Mouse (Mus musculus): ENCODE measurements around the gene Itga7. TPM values are rescaled to one million over a fixed set of nuclear protein-coding genes. Genes with fewer than 3 reads are reported as not detected.

Gene Itga7
- 11.8 and 27.8 TPM in 2 replicates for polyA plus RNA-seq (2015; fragmentation: Nextera tagmentation; extraction: Ambion mirVana)

GRCm38 (mm10) chr10:128933574-128933973, at the start of gene Itga7:
Gene Itga7, plus strand, starts transcription at chr10:128933818.
- peaks cover 20% of the 10 kb centered on the region for H3K4me1 ChIP-seq
- H3K27ac ChIP-seq, result no peak within 1 kb of the TSS
- H3K36me3 ChIP-seq, result no peaks in the 10 kb centered on the region
- peaks cover 59% of the 10 kb centered on the region for H3K27me3 ChIP-seq
- 0% methylated on average over 26 of the region's 26 CpGs for WGBS
- H3K9ac ChIP-seq, result peak within 1 kb of the TSS; percentile 47
- H3K4me3 ChIP-seq, result peak within 1 kb of the TSS; percentile 45
- no peaks in the 10 kb centered on the region for H3K9me3 ChIP-seq
- peak within 1 kb of the TSS; percentile 78 for H3K4me2 ChIP-seq
- ATAC-seq (ENCODE audit: insufficient number of reproducible peaks, low FRiP score, low TSS enrichment, low read depth), result no peak

DNA sequence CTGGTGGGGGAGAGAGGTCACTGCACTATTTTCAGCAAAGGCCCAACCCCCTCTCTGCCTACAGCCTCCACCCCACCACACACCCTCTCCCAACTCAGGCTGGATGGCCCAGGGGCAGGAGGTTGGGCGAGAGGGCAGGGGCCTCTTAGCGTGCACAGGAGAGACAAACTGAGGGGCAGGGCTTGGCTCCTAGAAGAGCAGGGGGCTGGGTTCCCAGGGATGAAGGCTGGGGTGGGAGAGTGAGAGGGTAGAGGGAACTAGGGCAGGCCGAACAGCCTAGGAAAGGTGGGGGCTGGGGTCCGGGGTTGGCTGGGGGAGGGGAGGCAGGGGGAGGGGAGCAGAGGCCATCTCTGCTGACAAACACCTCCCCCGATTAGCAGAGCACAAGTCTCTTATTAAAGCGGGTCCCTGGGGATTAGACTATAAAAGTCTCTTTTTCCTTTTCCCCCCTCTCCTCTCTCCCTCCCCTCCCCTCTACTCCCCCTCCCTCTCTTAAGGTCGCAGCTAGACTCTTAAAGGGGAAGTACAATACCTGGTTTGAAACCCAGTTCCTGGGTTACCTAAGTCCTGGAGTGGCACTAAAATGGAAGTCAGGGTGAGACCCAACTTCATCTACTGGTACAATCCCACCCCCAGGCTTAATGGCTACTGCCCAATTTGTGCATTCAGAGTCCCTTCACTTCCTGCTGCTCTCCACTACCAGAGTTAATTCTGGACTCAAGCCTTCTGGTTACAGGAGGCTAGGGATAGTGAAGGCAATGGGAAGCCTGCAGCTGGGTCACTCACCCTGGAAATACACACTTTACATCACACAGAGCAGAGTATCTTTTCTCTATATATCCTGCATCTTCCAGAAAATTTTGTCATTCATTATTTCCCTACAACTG, 44.4 kb upstream of the Itga7 start:
- Histone ChIP-seq H3K4me1 (peaks cover 38% of the 10 kb centered on the region), H3K9ac (0 out of 2 replicates have a peak overlapping the region, but pooled peaks have one; percentile 14)

DNA sequence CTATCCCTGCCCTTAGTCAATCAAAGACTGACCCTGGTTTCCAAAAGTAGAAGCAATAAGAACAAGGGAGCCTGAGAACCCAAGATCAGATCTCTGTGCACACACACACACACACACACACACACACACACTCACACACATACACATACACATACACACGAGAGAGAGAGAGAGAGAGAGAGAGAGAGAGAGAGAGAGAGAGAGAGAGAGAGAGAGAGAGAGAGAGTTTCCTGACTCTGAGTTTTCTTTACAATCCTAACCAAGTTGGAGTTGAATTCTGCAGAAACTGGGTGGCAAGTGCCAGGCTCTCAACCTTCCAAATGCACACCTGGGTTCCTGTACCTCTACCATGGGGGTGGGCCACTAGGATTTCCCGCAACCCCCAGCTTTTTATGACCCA, 43.8 kb upstream of the Itga7 start:
- no peak overlapping the region for H3K9ac ChIP-seq
- peak overlapping the region; percentile 93; the same call in 1 of the 2 replicates for H3K27ac ChIP-seq
- peaks cover 38% of the 10 kb centered on the region for H3K4me1 ChIP-seq
- ATAC-seq (ENCODE audit: insufficient number of reproducible peaks, low FRiP score, low TSS enrichment, low read depth), result no peak
- 9% methylated on average over 1 of the region's 2 CpGs for WGBS
- no peaks in the 10 kb centered on the region for H3K9me3 ChIP-seq
- peaks cover 22% of the 10 kb centered on the region for H3K36me3 ChIP-seq
- H3K4me3 ChIP-seq, result peak overlapping the region; percentile 77
- peak overlapping the region; percentile 80 for H3K4me2 ChIP-seq
- no peaks in the 10 kb centered on the region for H3K27me3 ChIP-seq

More for the DNA sequence above, 44.4 kb upstream of the Itga7 start:
- Histone ChIP-seq H3K27me3 (no peaks in the 10 kb centered on the region), H3K4me2 (peak overlapping the region; percentile 80), H3K36me3 (peaks cover 27% of the 10 kb centered on the region), H3K4me3 (peak overlapping the region; percentile 77), H3K9me3 (no peaks in the 10 kb centered on the region), H3K27ac (peak overlapping the region; percentile 62)
- under 1% methylated on average over 7 of the region's 7 CpGs for WGBS
- 0 out of 2 replicates have a peak, but pooled peaks have one; percentile 17 for ATAC-seq (ENCODE audit: insufficient number of reproducible peaks, low FRiP score, low TSS enrichment, low read depth)

DNA sequence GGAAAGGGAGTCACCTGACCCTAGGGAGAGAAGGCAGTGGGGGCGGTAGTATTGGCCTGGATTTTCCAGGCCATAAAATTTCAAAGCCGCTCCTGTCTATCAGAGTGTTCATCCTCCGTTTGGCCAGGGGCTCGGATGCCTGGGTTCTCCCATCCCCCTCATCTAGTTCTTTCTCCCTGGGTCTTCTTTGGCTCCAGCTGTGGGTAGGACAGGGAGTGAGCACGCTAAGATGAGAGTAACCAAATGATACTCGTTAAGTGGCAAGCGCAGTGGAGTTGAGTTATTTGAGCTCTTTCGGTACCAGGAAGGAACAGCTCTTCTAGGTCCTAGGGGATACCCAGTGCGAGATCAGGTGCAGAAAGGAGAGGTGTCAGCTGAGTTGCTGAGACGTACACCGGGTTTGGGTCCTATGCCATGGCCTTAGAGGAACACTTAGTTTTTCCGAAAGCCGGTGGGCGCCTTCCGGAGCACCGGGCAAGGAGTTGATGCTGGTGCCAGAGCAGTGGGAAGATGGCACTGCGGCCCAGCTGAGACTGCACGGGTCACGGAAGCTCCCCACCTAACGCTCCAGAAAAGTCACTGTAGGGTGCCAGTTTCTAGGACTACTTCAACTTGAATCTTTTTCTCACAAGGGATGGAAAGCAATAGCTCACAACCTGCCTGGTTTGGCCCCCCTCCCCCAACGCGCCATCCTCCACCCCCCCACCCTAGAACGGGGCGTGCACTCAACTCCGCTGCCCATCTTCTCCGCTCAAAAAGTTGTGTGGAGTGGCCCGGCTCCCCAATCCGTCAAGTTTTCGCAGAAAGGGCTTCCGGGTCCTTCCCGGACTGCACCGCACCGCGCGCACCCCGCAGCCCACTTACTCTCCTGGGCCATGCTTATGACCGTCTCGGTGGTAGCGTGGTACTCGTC, 43.0 kb upstream of the Itga7 start:
- peak overlapping the region; percentile 77 for H3K4me3 ChIP-seq
- peaks cover 44% of the 10 kb centered on the region for H3K4me1 ChIP-seq
- H3K36me3 ChIP-seq, result peaks cover 14% of the 10 kb centered on the region
- H3K27ac ChIP-seq, result peak overlapping the region; percentile 93
- peak; percentile 8; the same call in 1 of the 2 replicates for ATAC-seq (ENCODE audit: insufficient number of reproducible peaks, low FRiP score, low TSS enrichment, low read depth)
- under 1% methylated on average over 40 of the region's 40 CpGs for WGBS
- H3K9ac ChIP-seq, result peak overlapping the region; percentile 73
- no peaks in the 10 kb centered on the region for H3K9me3 ChIP-seq
- peak overlapping the region; percentile 80 for H3K4me2 ChIP-seq
- no peaks in the 10 kb centered on the region for H3K27me3 ChIP-seq

DNA sequence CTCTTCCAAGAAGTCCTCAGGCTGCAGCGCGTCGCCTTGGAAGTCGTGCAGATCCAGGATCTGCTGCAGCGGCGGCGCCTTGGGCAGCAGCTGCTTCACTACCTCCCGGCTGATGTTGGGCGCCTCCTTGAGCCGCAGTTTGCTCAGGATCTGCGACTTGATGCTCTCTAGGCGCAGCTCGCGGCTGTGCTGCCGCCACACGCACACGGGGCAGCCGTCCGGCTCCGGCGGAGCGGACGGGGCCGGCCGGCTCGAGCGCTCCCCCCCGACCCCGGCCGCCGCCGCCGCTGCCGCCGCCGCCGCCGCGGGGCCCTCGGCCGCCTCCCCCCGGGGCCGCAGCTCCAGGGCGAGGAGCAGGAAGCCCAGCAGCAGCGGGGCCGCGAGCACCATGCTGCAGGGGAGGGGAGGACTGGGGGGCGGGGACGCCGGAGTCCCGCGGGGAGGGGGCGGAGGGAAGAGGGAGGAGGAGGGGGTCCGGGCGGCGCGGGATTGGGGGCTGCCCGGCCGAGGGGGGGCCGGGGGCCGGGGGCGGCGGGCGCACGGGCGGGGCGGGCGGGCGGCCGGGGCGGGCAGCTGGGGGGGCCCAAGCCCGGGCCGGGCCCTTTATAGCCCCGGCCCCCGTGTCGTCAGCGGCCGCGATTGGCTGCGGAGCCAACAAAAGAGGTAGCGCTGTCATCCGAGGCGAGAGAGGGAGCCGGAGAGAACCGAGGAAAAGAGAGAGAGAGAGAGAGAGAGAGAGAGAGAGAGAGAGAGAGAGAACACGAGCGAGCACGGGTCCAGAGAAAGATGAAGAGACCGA, 42.1 kb upstream of the Itga7 start, which contains the start of gene Gdf11:
Gdf11 (minus strand) TSS at position 423 of the 799 bp plus-strand sequence.
- peaks cover 9% of the 10 kb centered on the region; the same call in 1 of the 2 replicates for H3K36me3 ChIP-seq
- peak within 1 kb of the TSS; percentile 73 for H3K9ac ChIP-seq
- peak; percentile 66 for ATAC-seq (ENCODE audit: insufficient number of reproducible peaks, low FRiP score, low TSS enrichment, low read depth)
- peak within 1 kb of the TSS; percentile 93 for H3K27ac ChIP-seq
- peaks cover 7% of the 10 kb centered on the region for H3K27me3 ChIP-seq
- peak within 1 kb of the TSS; percentile 80 for H3K4me2 ChIP-seq
- WGBS, result under 1% methylated on average over 46 of the region's 89 CpGs
- peaks cover 49% of the 10 kb centered on the region for H3K4me1 ChIP-seq
- no peaks in the 10 kb centered on the region for H3K9me3 ChIP-seq
- peak within 1 kb of the TSS; percentile 77 for H3K4me3 ChIP-seq

DNA sequence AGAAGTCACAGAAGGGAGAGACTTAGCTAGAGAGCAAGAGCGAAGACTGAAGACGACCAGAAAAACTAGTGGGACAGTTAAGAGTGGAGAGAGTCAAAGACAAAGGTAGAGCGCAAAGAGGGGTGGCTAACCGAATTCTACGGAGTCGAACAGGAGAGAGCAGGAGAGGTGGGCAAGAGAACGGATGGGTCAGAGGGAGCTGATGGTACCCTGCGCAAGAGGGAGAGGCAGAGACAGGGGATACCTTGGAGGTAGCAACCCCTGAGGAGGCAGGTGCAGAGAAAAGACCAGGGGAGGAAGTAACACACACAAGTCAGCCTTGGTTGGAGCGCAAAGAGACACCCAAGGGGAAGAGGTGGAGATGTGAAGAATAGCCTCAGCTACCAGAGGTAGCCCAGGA, 41.4 kb upstream of the Itga7 start:
- Histone ChIP-seq H3K9me3 (no peaks in the 10 kb centered on the region), H3K4me2 (peak overlapping the region; percentile 80), H3K27ac (peak overlapping the region; percentile 93), H3K4me3 (peak overlapping the region; percentile 77), H3K36me3 (0 out of 2 replicates have a peak, but pooled peaks cover 3% of the 10 kb centered on the region), H3K4me1 (peaks cover 51% of the 10 kb centered on the region), H3K27me3 (peaks cover 11% of the 10 kb centered on the region), H3K9ac (peak overlapping the region; percentile 73; the same call in 1 of the 2 replicates)
- 4% methylated on average over 9 of the region's 9 CpGs for WGBS
- no peak for ATAC-seq (ENCODE audit: insufficient number of reproducible peaks, low FRiP score, low TSS enrichment, low read depth)

- peaks cover 11% of the 10 kb centered on the region for H3K27me3 ChIP-seq
- WGBS, result under 1% methylated on average over 9 of the region's 9 CpGs
- H3K9ac ChIP-seq, result no peak overlapping the region
- no peaks in the 10 kb centered on the region for H3K36me3 ChIP-seq
- ATAC-seq (ENCODE audit: insufficient number of reproducible peaks, low FRiP score, low TSS enrichment, low read depth), result no peak
- no peaks in the 10 kb centered on the region for H3K9me3 ChIP-seq
- H3K4me2 ChIP-seq, result peak overlapping the region; percentile 35
- peak overlapping the region; percentile 12; the same call in 1 of the 2 replicates for H3K4me3 ChIP-seq
- peaks cover 33% of the 10 kb centered on the region for H3K4me1 ChIP-seq
- H3K27ac ChIP-seq, result no peak overlapping the region
Measured at GRCm38 (mm10) chr10:128895437-128895836, 38.2 kb upstream of the Itga7 start.

- Histone ChIP-seq H3K27ac (no peak overlapping the region), H3K36me3 (no peaks in the 10 kb centered on the region), H3K4me1 (peaks cover 27% of the 10 kb centered on the region), H3K9ac (no peak overlapping the region), H3K4me2 (peak overlapping the region; percentile 35), H3K9me3 (no peaks in the 10 kb centered on the region), H3K4me3 (peak overlapping the region; percentile 12; the same call in 1 of the 2 replicates), H3K27me3 (peaks cover 11% of the 10 kb centered on the region)
- ATAC-seq (ENCODE audit: insufficient number of reproducible peaks, low FRiP score, low TSS enrichment, low read depth), result no peak
- 4% methylated on average over 17 of the region's 17 CpGs for WGBS
Measured at GRCm38 (mm10) chr10:128895952-128896693, 37.5 kb upstream of the Itga7 start.

DNA sequence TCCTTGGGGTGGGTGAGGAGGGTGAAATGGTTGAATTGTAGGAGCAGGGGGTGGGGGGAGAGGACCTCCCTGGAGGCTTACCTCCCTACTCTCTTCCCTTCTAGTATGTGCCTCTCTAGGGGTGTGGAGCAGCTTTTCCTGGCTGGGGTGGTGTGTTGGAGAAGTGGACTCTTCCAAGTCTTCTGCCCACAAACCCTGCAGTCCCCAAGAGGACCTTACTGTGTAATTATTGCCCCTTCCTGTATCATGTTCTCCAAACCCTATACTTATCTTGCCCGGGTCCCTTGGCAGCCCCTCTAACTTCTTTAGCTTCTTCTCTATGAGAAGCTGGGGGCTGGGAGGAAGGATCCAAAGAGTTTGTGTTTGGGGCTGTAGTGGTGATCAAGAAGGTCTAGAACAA, 36.8 kb upstream of the Itga7 start:
- Histone ChIP-seq H3K9ac (no peak overlapping the region), H3K36me3 (no peaks in the 10 kb centered on the region), H3K4me2 (no peak overlapping the region), H3K27me3 (peaks cover 11% of the 10 kb centered on the region), H3K27ac (no peak overlapping the region), H3K4me1 (peaks cover 27% of the 10 kb centered on the region), H3K9me3 (no peaks in the 10 kb centered on the region), H3K4me3 (no peak overlapping the region)
- WGBS, result 29% methylated on average over 1 of the region's 1 CpGs
- no peak for ATAC-seq (ENCODE audit: insufficient number of reproducible peaks, low FRiP score, low TSS enrichment, low read depth)

DNA sequence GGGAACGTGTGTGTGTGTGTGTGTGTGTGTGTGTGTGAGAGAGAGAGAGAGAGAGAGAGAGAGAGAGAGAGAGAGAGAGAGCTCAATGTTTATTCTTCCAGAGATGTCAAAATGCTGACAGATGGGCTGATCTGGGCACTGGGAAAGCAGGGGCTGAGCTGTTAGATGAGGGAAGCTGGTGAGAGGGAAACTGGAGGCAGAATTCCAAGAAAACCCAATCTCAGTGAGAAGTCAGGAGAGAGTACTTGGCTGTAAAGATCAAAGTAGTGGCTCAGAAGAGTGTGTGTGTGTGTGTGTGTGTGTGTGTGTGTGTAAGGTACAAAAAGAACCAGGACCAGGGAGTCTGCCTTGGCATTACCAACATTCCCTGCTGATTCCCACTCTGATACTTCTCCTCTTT, 36.1 kb upstream of the Itga7 start:
- H3K9ac ChIP-seq, result no peak overlapping the region
- ATAC-seq (ENCODE audit: insufficient number of reproducible peaks, low FRiP score, low TSS enrichment, low read depth), result no peak
- H3K4me2 ChIP-seq, result no peak overlapping the region
- peaks cover 11% of the 10 kb centered on the region for H3K27me3 ChIP-seq
- H3K27ac ChIP-seq, result no peak overlapping the region
- WGBS, result 0% methylated on average over 1 of the region's 1 CpGs
- no peak overlapping the region for H3K4me3 ChIP-seq
- H3K4me1 ChIP-seq, result peaks cover 23% of the 10 kb centered on the region
- H3K9me3 ChIP-seq, result no peaks in the 10 kb centered on the region
- H3K36me3 ChIP-seq, result no peaks in the 10 kb centered on the region

Data from limb, embryonic 15.5 days (tissue).